Mouse (Mus musculus) embryo, embryonic 10 days (tissue): ENCODE measurements at regions not wholly inside any gene's neighbourhood (a gene's known extent, or its start where the extent isn't known, plus 50 kb on each side); places are given as distances from the start of the nearest gene placed in this dataset.

ENCODE experiments used
- DNase-seq: peaks from one replicate; pipeline ENCODE4 v3.0.0-alpha.2; 2015; ENCODE audit warnings: low spot score

DNA sequence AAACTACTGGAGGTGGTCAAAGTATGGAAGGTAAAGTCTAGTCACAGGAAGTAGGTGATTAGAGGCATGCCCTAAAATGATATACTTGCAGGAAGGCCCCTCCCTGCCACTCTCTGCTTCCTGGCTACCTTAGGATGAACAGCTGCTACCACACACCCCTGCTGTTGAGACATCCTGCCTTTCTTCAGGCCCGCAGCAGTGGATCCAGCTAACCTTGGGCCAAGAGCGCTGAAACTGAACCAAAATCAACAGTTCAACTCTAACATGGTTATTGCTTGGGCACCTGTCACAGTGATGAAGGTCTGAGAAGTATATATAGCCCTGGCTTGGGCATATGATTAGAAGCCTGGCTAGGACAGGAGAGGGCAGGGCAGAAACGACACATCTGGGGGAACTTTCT lies 352.4 kb downstream of the Prdm2 start:
- DNase-seq: no peak

DNA sequence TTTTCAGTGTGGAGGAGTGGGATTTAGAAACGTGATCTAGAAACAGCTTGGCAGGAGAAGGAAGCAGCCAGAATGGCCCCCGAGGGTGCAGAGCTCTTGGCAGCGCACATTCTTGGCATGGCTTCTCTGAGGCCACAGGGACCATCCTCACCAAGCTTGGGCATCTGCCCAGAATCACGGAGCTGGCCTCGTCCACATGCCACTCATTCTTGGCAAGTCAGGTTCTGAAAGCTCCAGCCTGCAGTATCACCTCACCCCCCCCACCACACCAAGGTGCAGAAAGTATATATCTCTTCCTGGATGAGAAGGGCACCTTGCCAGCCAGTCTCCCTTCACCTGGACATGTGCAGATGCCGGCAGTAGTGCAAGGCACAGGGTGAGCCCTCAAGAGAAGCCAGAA lies 356.2 kb downstream of the Prdm2 start:
- no peak for DNase-seq

DNA sequence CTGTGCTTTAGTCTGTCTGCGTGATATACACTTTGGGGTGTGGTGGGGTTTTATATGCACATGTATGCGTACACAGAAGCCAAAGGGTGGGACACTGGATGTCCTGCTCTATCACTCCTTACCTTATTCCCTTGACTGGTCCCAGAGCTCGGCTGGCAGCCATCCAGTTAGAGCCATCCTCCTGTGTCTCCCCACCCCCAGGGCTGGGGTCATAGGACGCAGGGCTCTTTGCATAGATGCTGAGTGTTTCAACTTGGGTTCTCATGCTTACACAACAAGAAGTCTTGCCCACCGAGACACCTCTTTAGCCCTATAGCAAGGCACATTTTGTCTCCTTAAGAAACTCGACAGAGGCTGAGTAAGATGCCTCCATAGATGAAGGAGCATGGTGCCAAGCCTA lies 357.2 kb downstream of the Prdm2 start:
- DNase-seq: no peak

DNA sequence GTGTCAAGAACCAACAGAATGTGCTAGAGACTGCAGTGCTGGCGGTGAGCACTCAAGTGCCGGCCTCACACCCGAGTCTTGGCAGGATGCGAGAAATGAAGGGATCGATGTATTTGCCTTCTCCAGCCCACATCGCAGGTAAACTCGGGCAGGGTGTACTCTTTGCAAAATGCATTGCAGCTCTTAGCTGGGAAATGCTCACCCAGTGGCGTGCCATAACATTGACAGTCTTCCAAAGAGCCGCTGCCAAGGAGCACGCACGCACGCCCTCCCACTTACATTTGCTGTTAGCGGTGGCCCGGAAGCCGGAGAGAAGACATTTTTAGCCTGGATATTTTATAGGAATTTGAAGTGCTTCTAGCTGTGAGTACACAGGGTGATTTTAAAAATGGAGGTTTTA lies 358.9 kb downstream of the Prdm2 start:
- no peak for DNase-seq

DNA sequence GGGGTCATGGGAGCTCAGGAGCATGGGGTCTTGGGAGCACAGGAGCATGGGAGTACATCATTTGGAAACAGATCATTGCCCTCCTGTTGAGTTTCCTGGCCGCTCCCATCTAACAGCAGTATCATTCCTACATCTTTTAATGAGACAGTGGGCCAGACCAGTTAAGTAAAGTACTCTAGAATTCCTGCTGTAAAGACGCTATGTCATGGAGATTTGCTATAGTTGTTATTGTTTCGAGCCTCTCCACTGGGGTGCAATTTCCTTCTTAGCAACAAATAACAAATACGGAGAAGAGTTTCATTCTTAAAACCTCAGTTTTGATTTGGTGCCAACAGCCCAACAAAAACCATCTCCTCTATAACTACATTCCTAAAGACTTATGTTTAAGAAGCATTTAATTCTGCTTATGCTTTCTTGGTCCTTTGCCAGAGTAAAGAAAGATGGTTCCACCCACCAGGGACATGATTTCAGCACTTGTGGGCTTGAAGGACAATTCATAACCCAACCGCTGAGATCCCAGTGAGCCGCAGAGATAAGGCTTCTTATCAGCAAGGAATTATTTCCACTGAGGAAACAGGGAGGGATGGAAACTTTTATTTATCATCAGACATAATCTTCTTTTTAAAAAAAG lies 367.6 kb downstream of the Prdm2 start:
- DNase-seq: no peak

DNA sequence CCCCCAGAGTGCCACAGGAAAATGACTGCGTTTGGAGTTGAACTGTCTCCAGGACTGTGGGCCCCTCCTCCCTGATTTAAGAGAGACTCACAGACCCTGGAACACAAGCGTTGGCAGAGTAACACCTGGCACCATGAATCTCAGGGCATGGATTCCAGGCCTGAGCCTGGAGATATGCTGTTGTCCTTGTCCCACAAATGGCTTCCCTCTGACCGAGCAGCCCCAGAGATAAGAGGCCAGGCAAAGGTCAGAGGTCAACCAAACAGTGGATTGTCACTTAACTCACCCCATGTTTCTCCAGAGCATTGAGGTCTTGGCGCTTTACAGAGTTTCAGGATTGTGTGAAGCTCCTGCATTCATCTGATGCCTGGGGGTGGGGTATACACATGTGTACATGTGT lies 373.3 kb downstream of the Prdm2 start:
- DNase-seq: peak; percentile 23

DNA sequence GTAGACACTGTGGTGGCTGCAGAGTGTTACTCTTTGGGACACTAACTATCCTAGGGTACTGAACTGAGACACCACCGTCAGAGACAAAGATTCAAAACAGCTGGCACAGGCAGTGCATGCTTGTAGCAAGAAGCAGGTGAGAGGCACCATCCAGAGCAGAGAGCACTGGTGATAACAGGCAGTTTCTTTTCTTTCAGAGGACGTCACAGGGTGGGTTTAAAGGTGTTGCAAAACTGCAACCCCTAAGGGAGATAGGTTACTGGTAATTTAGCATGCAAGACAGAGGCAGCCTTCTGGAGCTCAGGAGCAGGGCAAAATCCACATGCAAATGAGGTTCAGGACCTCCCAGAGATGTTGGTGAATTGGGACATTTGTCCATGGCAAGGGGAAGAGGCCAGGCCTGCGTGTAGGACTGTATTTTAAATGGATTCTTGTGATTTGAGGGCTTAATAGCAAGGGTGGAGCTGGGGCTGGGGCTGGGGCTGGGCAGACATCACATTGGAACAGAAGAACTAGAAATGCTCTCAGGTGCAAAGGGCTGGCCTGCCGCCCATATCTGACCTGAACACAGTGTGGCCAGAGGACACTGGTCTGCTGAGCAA lies 374.3 kb downstream of the Prdm2 start:
- DNase-seq: no peak

DNA sequence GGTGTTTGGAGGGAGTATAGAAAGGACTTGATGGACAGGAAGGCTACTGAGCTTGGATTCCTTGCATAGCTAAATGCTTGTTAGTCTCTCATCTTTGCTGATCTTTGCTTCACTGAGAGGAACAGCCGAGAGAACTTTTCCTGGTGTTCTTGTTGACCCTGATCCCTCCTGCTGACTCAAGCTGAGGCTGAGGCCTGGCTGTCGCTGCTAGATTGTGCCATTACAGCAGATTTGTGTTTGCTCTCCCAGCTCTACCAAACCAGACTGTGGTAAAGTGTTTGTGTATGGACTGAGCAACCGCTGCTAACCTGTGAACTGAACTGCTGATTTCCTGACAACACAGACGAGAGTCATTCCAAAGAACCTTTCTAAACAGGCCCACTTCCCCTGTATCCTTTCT lies 375.2 kb downstream of the Prdm2 start:
- no peak for DNase-seq

DNA sequence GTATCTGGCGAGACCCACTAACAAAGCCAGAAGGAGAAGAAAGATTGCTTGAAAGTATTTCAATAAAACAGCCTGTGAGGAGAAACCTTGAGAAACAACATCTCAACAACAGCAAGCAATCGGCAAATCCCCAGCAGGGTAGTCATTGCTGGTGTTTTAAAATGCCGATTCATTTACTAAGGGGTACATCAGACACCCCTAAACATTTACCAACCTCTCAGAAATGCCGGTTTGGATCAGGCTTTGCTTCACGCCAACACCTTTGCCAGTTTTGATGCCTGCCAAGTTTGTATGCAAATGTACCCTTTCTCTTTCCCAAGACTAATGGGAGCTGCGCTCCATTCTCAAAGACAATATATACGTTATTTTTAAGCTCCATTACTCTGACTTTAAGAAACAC lies 383.1 kb downstream of the Prdm2 start:
- no peak for DNase-seq

DNA sequence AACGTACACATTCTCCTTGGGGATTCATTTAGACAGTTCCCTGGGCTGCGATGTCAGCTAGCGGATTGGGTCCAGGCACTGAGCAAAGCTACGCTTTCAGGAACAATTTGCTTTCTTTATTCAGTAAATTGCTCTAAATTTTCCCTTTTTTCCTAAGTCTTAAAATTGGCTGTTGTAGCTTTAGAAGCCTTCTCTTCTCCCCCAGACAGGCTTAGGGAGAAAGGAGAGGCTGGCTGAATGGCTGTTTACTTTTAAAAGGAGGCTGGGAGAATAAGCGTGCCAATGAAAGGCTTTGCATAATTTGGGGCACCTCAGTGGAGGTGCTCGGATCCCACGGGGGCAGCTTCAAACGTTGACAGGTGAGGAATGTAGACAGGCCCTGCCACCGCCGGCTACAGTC lies 383.8 kb downstream of the Prdm2 start:
- no peak for DNase-seq

DNA sequence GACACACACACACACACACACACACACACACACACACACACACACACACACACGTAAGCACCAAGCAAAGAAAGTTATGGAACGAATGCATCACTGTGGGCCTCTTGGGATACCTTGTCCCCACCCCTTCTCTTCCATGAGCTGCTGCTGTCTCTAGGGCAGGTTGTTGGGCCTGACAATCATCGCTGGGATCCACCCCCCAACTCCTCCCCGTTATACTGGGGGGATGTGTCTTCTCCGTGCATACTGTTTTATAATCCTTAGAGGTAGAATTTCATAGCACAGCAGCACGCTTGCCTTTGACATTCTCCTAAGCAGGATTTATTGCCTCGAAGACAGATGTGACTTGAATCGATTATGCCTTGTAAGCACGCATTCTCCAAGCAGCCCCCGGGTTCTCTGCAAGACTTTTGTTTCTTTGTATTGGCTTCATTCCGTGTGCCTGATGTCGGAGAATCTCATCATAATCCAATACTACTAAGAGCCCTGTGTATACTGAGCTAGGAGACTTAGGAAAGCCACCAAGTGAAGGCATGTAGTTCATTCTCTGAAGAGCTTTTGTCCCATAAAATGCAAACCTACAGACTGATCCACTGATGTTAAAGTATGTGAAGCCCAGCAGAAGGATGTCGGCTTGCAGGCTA lies 386.4 kb downstream of the Prdm2 start:
- DNase-seq: no peak

DNA sequence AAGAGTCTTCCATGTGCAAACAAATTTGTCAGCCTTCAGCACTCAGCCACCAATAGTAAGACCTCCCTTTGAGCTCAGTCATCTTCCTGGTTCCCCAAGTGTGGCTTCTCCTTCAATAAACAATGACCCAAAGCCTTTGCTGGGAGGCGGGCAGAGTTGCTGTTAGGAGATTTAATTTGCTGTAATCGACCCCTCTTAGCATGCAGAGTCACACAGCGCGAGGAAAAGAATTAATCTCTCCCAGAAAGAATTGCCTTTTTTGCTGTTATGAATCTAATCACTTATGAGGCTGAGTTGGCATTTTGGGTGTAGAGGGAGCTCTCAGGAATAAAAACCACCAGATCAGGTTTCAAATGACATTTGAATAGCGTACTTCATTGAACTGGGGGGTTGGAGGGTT lies 387.0 kb downstream of the Prdm2 start:
- DNase-seq: no peak

DNA sequence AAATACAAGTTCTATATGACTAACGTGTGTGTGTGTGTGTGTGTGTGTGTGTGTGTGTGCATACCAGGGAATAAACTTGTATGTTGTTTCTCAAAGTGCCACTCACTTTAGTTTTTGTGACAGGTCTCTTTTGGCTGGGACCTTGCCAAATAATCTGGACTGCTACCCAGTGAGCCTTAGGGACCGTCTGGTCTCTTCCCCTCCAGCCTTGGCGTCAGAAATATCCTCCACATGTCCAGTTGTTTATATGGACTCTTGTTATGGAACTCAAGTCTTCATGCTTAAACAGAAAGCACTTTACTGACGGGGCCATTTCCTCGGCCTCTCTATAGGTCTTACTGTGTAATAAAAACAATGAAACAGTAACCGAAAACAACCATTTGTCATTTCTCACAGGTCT lies 394.4 kb downstream of the Prdm2 start:
- no peak for DNase-seq

DNA sequence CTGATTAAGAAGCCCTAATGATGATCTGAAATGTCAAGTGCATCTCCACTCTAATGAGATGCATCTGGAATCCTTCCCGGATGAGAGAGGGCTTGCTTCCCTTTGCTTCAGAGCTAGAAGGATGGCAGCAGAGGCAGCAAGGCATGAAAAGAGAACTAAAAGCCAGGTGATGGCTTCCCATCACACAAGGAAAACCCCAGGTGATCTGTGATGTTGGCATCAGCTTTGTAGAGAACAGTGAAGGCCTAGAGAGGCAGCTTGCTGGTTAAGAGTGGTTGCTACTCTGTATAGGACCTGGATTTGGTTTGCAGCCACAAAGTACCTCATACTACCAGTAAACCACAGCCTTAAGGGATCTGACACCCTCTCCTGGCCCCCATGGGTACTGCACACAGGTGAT lies 395.8 kb downstream of the Prdm2 start:
- DNase-seq: no peak

DNA sequence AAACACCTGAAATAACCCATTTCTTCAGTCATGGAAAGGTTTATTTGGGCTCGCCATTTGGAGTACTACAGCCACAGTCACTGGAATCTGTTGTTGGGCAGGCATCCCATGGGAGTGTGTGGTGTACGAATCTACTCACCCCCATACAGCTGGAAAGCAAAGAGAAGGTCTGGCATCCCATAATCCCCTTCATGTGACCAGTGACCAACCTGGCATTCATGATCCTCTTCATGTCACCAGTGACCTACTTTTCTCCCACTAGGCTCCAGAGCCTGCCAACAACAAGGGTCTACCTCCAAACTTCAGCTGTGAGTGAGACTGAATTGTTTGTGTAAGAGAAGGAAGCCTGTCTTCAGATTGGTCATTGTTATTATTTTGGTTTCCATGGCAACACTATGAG lies 409.0 kb downstream of the Prdm2 start:
- DNase-seq: no peak

DNA sequence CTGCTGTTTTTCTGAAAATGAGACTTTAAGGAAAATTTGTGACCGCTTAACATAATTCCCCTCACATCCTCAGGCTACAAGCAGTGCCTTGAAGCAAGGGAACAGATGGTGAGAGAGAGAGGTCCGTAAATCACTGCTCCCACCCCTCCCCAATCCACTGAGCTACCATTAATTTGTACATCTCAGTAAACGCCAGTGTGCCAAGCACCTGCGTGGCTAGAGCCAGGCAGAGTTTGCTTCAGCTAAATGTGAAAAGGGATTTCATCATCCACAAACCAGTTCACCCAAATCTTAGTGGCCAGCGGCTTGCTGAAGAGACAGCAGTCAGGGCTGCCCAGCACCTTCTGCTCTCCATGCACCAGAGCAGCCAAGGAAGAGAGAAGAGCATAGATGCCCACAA lies 413.5 kb downstream of the Prdm2 start:
- no peak for DNase-seq

DNA sequence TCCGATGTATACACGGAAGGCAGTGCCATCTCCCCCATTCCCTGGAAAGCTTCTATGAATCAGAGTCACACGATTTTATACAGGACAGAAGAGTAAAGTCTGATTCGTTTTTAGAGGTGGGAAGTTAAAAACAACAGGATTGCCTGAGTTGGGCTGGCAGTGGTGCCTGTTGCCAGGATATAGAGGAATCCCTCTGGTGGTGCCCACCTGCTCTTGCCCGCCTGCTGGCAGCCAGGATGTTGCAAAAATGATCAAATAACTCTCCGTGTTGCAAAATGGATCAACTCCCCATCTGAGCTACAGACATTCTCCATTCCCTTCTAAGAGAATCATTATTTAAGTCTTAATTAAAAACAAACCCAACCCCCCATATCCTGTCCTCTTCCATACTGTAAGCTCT lies 414.0 kb downstream of the Prdm2 start:
- DNase-seq: no peak

DNA sequence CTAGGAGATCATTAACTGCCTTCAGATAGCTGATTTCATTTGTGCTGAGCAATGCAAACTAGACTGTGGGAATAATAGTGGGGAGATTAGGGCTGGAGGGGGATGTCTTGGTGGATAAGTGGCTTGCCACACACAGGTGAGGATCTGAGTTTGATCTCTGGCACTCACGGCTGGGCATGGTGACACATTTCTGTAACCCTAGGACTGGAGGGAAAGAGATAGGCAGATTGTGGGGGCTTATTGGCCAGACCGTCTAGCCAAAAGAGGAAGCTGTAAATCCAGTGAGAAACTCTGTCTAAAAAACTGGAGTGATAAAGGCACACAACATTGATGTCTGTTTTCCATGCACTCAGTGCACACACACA lies 420.2 kb downstream of the Prdm2 start:
- no peak for DNase-seq

DNA sequence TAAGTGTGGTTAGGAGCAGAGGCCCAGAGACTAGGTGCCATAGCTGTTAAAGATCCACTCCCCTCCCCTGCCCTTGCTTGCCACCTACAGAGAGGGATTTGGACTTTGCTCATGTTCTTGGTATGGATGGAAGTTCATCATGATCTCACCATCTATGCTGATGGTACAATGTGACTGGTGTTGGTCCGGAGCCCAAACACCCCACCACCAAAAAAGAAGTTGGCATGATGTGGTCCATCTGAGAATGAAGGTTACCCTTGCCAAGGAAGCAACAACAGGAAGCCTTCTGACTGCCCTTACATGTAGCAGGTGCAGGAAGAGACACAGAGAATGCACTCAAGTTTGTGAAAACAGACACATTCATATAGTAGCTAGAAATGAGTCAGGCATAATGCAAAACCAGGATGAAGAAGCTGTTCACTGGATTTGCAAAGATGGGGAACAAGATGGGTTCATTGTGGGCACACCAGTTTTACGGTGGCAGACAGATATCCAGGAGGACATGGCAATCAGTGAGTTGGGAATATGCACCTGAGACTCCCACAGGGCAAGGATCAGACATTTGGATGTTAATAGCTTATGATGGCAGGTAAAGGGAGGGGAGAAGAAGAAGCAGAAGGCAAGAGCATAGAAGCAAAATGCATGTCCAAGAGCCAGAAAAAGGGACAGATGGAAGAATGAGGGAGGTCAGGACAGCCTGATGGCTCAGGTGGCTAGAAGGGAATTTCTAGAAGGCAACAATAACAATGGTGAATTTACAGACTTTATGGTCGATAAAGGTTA lies 420.8 kb downstream of the Prdm2 start:
- DNase-seq: no peak

DNA sequence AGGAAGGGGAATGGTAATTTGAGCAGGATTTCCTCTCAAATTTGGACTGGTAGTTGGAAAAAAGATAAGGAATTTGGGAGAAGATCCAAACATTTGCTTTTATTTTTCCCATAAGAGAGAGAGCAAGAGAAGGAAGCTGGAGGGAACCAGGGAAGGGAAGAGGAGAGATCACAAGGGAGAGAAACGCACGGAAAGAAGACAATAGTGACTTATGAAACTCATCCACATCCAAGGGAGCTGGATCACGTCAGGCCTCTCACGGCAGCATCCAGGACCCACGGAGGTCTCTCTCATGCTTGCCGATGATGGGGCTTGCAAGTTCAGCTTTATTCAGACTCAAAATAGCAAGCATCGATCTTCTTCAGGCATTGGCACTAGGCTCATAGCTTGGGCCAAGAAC lies 423.7 kb downstream of the Prdm2 start:
- DNase-seq: no peak

DNA sequence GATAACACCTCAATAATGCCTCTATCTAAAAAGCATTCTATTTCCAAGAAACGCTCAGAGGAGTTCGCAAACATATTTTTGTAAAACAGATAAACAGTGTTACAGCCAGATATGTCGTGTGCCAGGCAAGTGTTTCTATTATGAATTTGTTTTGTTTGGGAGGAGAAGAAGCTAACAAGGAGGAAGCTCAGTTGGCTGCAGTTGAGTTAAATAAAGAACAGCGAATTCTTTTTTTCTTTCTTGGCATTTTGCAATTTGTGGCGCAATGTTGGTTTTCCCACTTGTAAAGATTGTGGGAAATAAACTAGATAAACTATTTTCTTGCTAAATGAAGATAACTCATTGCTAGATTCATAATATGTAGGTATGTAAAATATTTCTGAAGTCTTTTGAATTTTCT lies 427.4 kb downstream of the Prdm2 start:
- no peak for DNase-seq

DNA sequence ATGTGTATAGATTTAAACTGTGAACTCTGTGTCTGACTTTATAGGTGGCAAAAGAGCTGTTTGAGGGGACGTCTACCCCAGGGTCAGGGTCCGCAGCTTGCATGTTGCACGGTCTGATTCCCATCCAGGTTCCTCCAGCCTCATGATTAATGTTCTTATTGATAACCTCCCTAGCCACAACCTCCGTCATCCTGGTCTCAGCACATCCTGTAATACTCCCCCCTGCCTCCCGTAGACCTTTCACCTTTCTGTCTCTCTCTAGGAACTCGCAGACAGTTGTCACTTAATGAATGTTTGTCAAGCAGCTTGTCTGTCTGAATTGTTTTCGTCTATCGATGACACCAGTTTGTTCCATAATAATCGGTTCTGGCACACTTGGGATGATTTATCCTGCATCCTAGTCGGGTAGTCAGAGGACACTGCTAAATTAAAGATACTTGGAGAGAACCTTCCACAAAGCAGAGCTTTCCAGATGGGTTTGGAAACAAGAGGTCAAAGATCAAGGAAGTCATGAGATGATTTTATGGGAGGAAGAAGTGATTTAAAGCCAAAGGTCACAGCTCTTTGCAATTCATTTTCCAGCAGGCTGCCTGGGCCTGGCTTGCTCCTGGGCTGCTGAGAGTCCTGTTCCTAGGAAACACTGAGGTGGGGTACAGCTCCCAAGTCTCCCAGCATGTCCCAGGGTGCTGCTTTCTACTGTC lies 435.9 kb downstream of the Prdm2 start:
- peak; percentile 74 for DNase-seq

DNA sequence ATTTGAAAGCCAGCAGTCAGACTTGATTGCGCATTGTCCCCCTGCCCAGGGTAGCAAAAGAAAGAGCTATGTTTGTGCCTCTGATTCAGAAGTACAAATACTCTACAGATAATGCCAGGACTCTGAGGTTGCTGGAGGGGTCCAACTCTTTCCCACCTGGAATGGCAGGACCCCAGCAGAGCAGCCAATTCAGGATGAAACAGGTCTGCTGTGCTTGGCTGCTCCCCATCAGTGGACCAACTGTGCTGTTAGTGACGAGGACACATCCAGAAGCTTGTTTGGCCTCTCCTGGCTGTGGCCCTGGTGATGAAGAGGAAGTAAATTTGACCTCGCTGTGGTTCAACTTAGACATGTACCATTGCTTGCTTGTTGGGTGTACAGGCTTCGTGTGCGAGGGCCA lies 437.8 kb downstream of the Prdm2 start:
- no peak for DNase-seq
